Mouse (Mus musculus): ENCODE measurements at regions not wholly inside any gene's neighbourhood (a gene's known extent, or its start where the extent isn't known, plus 50 kb on each side); places are given as distances from the start of the nearest gene placed in this dataset.
"Not testable (repeated sequence)": the region's sequence is repeated elsewhere in the genome, so short reads cannot be mapped to it uniquely, and the experiment has no call there.

DNA sequence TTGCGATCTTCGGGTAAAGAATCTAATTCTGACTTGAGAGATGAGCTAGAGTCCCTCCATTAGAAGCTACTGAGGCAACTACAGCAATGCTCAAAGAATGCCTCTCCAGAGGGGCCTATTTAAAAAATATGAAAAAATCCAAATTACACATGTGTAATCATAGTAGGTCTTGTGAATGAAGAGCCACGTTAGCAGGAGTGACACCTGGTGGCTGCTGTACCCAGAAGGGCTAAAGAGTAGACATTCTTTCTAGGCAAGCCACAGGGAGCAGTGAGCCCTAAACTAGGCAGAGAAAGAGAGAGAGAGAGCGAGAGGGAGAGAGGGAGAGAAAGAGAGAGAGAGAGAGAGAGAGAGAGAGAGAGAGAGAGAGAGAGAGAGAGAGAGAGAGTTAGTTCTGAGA lies 100.9 kb upstream of the Bet1 start:
- Histone ChIP-seq H3K79me2 (ENCODE audit: control insufficient read depth, insufficient read depth) (no peaks in the 10 kb centered on the region), H3K79me3 (ENCODE audit: low read depth) (no peaks in the 10 kb centered on the region), H3K36me3 (ENCODE audit: control insufficient read depth, insufficient read depth) (no peaks in the 10 kb centered on the region), H3K27me3 (ENCODE audit: control insufficient read depth, insufficient read depth, insufficient read length) (no peaks in the 10 kb centered on the region), H3K4me3 (ENCODE audit: insufficient read depth, poor library complexity, severe bottlenecking) (no peak overlapping the region), H3ac (ENCODE audit: control insufficient read depth, insufficient read length, low read depth) (no peak overlapping the region)
- TF ChIP-seq CEBPB (IDR thresholded peaks at IDR 0.05; ENCODE audit: low read depth) (no peak), MYOD1 (IDR thresholded peaks at IDR 0.05; ENCODE audit: control insufficient read depth, insufficient read length, low read depth) (no peak), MAX (IDR thresholded peaks at IDR 0.05) (no peak), USF1 (IDR thresholded peaks at IDR 0.05; ENCODE audit: low read depth) (no peak), CTCF (IDR thresholded peaks at IDR 0.05; ENCODE audit: control insufficient read depth, insufficient read depth, insufficient read length) (no peak), FOSL1 (IDR thresholded peaks at IDR 0.05; ENCODE audit: insufficient read depth, low read length, poor library complexity, severe bottlenecking) (no peak), MYOG (IDR thresholded peaks at IDR 0.05; ENCODE audit: control insufficient read depth, extremely low read depth, insufficient read length) (no peak)

DNA sequence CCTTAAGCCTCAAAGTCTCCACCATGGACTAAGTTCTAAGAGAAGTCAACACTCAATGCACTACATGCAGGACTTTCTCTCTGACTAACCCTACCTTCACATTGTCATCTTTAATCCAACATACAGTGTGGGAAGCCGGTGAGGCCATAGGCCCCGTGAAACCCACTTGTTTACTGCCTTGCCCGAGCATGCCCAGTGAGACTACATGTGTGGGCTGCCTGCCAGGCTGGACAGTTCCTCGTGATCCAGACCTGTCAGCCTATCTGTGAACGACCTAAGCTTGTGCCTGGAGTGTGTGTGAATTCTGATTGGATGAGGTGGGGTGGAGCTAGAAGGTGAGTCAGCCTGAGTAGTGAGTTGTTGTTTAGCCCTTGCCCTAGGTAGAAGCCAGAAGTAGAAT lies 104.2 kb upstream of the Bet1 start:
- H3K79me3 ChIP-seq (ENCODE audit: low read depth); H3K79me2 ChIP-seq (ENCODE audit: control insufficient read depth, insufficient read depth); H3ac ChIP-seq (ENCODE audit: control insufficient read depth, insufficient read length, low read depth); H3K4me3 ChIP-seq (ENCODE audit: insufficient read depth, poor library complexity, severe bottlenecking); H3K36me3 ChIP-seq (ENCODE audit: control insufficient read depth, insufficient read depth); H3K27me3 ChIP-seq (ENCODE audit: control insufficient read depth, insufficient read depth, insufficient read length): not testable (repeated sequence)

DNA sequence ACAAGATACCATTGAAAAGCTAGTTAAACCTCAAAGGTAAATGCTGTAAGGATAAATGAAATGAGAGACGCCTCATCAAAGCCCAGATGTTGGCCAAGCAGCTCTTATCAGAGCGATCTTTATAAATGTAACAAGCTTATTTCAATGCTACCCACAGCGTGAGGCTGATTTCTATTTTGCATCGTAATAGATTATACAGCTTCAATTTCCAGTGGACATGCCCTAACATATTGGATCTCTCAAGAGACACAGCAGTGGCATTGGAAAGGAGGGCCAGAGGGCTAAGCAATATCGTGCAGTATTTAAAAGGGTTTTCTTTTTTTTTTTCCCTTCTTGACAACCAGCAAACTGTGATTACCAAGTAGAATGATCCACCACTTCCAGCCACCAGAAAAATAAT lies 106.5 kb upstream of the Bet1 start:
- Histone ChIP-seq H3ac (ENCODE audit: control insufficient read depth, insufficient read length, low read depth) (no peak overlapping the region), H3K4me3 (ENCODE audit: insufficient read depth, poor library complexity, severe bottlenecking) (no peak overlapping the region), H3K36me3 (ENCODE audit: control insufficient read depth, insufficient read depth) (no peaks in the 10 kb centered on the region), H3K79me3 (ENCODE audit: low read depth) (no peaks in the 10 kb centered on the region), H3K79me2 (ENCODE audit: control insufficient read depth, insufficient read depth) (no peaks in the 10 kb centered on the region), H3K27me3 (ENCODE audit: control insufficient read depth, insufficient read depth, insufficient read length) (no peaks in the 10 kb centered on the region)
- TF ChIP-seq FOSL1 (IDR thresholded peaks at IDR 0.05; ENCODE audit: insufficient read depth, low read length, poor library complexity, severe bottlenecking) (no peak), MYOD1 (IDR thresholded peaks at IDR 0.05; ENCODE audit: control insufficient read depth, insufficient read length, low read depth) (no peak), USF1 (IDR thresholded peaks at IDR 0.05; ENCODE audit: low read depth) (no peak), CEBPB (IDR thresholded peaks at IDR 0.05; ENCODE audit: low read depth) (no peak), MAX (IDR thresholded peaks at IDR 0.05) (no peak), CTCF (IDR thresholded peaks at IDR 0.05; ENCODE audit: control insufficient read depth, insufficient read depth, insufficient read length) (no peak), MYOG (IDR thresholded peaks at IDR 0.05; ENCODE audit: control insufficient read depth, extremely low read depth, insufficient read length) (no peak)

DNA sequence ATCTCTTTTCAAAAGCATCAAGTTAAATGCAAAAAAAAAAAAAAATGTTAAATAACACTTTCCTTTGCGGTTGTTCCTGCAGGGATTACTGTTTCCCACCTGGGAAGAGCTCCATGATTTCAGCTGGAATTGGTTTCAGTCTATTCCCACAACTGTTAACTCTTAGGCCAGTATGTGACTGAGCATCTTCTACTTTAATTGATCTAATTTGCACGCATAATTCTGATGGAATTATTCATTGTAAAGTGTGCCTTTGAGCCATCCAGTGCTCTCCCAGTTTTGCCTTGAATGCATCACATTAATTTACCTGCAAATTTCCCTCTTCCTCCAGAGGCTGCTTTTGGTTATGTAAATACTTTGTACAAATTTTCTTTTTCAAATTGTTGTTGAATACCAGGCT lies 114.4 kb upstream of the Bet1 start:
- Histone ChIP-seq H3K79me2 (ENCODE audit: control insufficient read depth, insufficient read depth) (no peaks in the 10 kb centered on the region), H3K27me3 (ENCODE audit: control insufficient read depth, insufficient read depth, insufficient read length) (no peaks in the 10 kb centered on the region), H3K79me3 (ENCODE audit: low read depth) (no peaks in the 10 kb centered on the region), H3K36me3 (ENCODE audit: control insufficient read depth, insufficient read depth) (no peaks in the 10 kb centered on the region), H3K4me3 (ENCODE audit: insufficient read depth, poor library complexity, severe bottlenecking) (no peak overlapping the region), H3ac (ENCODE audit: control insufficient read depth, insufficient read length, low read depth) (no peak overlapping the region)
- TF ChIP-seq MYOG (IDR thresholded peaks at IDR 0.05; ENCODE audit: control insufficient read depth, extremely low read depth, insufficient read length) (no peak), FOSL1 (IDR thresholded peaks at IDR 0.05; ENCODE audit: insufficient read depth, low read length, poor library complexity, severe bottlenecking) (no peak), MAX (IDR thresholded peaks at IDR 0.05) (no peak), USF1 (IDR thresholded peaks at IDR 0.05; ENCODE audit: low read depth) (no peak), CTCF (IDR thresholded peaks at IDR 0.05; ENCODE audit: control insufficient read depth, insufficient read depth, insufficient read length) (no peak), MYOD1 (IDR thresholded peaks at IDR 0.05; ENCODE audit: control insufficient read depth, insufficient read length, low read depth) (no peak), CEBPB (IDR thresholded peaks at IDR 0.05; ENCODE audit: low read depth) (no peak)

DNA sequence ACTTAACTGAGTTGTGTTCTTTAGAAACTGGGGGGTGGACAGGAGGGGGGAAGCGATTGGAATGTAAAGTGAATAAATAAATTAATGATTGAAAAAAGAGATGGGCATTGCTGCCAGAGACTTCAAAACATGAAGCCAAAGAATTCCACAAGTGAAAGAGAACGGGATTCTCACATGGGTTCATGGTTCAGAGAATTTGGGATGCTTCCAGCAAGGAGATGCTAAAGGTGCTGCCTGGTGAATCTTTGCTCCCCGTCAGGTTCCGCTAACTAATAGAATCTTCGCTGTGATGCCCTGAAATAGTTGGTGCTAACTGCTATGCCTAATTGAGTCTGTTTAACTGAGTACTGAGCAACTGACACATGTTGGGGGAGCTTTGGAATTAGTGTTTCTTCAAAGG lies 118.9 kb upstream of the Bet1 start:
- Histone ChIP-seq H3ac (ENCODE audit: control insufficient read depth, insufficient read length, low read depth) (no peak overlapping the region), H3K79me2 (ENCODE audit: control insufficient read depth, insufficient read depth) (no peaks in the 10 kb centered on the region), H3K79me3 (ENCODE audit: low read depth) (no peaks in the 10 kb centered on the region), H3K27me3 (ENCODE audit: control insufficient read depth, insufficient read depth, insufficient read length) (no peaks in the 10 kb centered on the region), H3K4me3 (ENCODE audit: insufficient read depth, poor library complexity, severe bottlenecking) (no peak overlapping the region), H3K36me3 (ENCODE audit: control insufficient read depth, insufficient read depth) (no peaks in the 10 kb centered on the region)
- TF ChIP-seq MYOD1 (IDR thresholded peaks at IDR 0.05; ENCODE audit: control insufficient read depth, insufficient read length, low read depth) = no peak
- TF ChIP-seq MAX (IDR thresholded peaks at IDR 0.05) = no peak
- TF ChIP-seq USF1 (IDR thresholded peaks at IDR 0.05; ENCODE audit: low read depth) = no peak
- no peak for TF ChIP-seq FOSL1 (IDR thresholded peaks at IDR 0.05; ENCODE audit: insufficient read depth, low read length, poor library complexity, severe bottlenecking)
- no peak for TF ChIP-seq CEBPB (IDR thresholded peaks at IDR 0.05; ENCODE audit: low read depth)
- no peak for TF ChIP-seq MYOG (IDR thresholded peaks at IDR 0.05; ENCODE audit: control insufficient read depth, extremely low read depth, insufficient read length)
- TF ChIP-seq CTCF (IDR thresholded peaks at IDR 0.05; ENCODE audit: control insufficient read depth, insufficient read depth, insufficient read length) = no peak

DNA sequence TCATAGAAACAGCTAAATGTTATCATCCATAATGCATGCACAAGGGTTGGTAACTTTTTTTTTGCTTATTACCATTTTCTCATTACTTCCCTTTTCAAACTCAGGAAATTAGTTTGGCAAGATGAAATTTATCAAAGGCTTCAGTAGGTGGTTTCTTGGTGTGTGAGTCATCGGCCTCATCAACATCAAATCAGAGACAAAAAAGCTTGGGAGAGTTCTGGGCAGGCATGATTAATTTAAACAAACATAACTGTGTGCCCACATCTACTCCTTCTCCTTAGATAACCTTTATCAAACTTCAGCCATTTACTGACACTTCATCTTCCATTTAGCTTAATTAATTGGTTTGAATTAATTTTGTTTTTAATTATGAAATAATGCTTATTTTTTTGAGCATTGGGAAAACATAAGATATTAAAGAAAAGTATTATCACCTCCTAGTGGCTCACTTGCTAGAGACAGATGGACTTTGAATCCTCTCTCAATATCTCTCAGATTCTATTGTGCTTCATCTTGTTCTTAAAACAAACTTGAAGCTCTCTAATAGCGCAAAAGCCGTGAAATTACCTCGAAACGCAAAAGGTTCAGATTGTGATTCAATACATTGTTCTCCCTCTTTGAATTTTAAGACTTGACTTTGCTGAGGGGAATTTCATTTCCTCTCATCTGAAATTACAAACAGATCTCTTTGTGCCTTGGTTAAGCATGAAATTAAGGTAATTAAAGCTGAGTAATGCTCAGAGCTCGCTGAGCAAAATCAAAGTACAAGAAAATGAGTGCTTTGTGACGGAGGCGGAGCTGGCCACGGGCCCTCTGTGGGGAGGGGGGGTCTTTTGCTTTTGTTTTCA lies 158.7 kb upstream of the Bet1 start:
- Histone ChIP-seq H3ac (ENCODE audit: control insufficient read depth, insufficient read length, low read depth) (no peak overlapping the region), H3K79me2 (ENCODE audit: control insufficient read depth, insufficient read depth) (no peaks in the 10 kb centered on the region), H3K4me3 (ENCODE audit: insufficient read depth, poor library complexity, severe bottlenecking) (no peak overlapping the region), H3K27me3 (ENCODE audit: control insufficient read depth, insufficient read depth, insufficient read length) (no peaks in the 10 kb centered on the region), H3K79me3 (ENCODE audit: low read depth) (no peaks in the 10 kb centered on the region), H3K36me3 (ENCODE audit: control insufficient read depth, insufficient read depth) (no peaks in the 10 kb centered on the region)
- no peak for TF ChIP-seq CTCF (IDR thresholded peaks at IDR 0.05; ENCODE audit: control insufficient read depth, insufficient read depth, insufficient read length)
- no peak for TF ChIP-seq MAX (IDR thresholded peaks at IDR 0.05)
- no peak for TF ChIP-seq MYOG (IDR thresholded peaks at IDR 0.05; ENCODE audit: control insufficient read depth, extremely low read depth, insufficient read length)
- no peak for TF ChIP-seq CEBPB (IDR thresholded peaks at IDR 0.05; ENCODE audit: low read depth)
- no peak for TF ChIP-seq USF1 (IDR thresholded peaks at IDR 0.05; ENCODE audit: low read depth)
- TF ChIP-seq FOSL1 (IDR thresholded peaks at IDR 0.05; ENCODE audit: insufficient read depth, low read length, poor library complexity, severe bottlenecking) = no peak

Measured in C2C12 (cell line).